Mouse (Mus musculus) stomach, adult 2 months (tissue): ENCODE results near the gene Cdv3. TPM values are rescaled to one million over a fixed set of nuclear protein-coding genes. Genes with fewer than 3 reads are reported as not detected.

Source experiments
- polyA plus RNA-seq: library from polyadenylated mRNA; depleted of rRNA; stranded (reverse); fragments of >200 nt; gene quantifications from 2 replicates; pipeline ENCODE4 v1.2.3, GENCODE M21; 2012; rRNA removed

Cdv3 gene
- 22.5 and 47.5 TPM in 2 replicates for polyA plus RNA-seq

GRCm38 (mm10) chr9:103365290-103366247, at the start of gene Cdv3:
Gene Cdv3, minus strand, starts transcription at chr9:103365840.

GRCm38 (mm10) chr9:103304927-103305326, 60.7 kb downstream of the Cdv3 start, which contains the start of the genes 1300017J02Rik and Topbp1:
Gene 1300017J02Rik, minus strand, starts transcription at chr9:103305082.
Gene Topbp1, plus strand, starts transcription at chr9:103305215.

Other genes with a start within 250 kb of the Cdv3 start
- 22.2 and 24.1 TPM in 2 replicates for gene Srprb, start 163.7 kb downstream of the Cdv3 start, polyA plus RNA-seq
- gene Gm20425, start 135.5 kb downstream of the Cdv3 start, polyA plus RNA-seq = 0.16 TPM in 1 of 2 replicates, not detected in the other
- gene Trf, start 135.4 kb downstream of the Cdv3 start, polyA plus RNA-seq = 34.0 and 46.7 TPM in 2 replicates
- gene 1300017J02Rik, start 60.8 kb downstream of the Cdv3 start, polyA plus RNA-seq = 0.08 and 0.10 TPM in 2 replicates
- gene Topbp1, start 60.6 kb downstream of the Cdv3 start, polyA plus RNA-seq = 2.8 TPM in 2 replicates
- 0.16 TPM in 1 of 2 replicates, not detected in the other for gene Bfsp2, start 114.6 kb upstream of the Cdv3 start, polyA plus RNA-seq